Mouse (Mus musculus) heart, adult 2 months (tissue): ENCODE data around the gene Zfp57.

Source experiments
- CTCF ChIP-seq: fragments of 200-600 bp; IDR thresholded peaks from 2 replicates; pipeline ENCODE4 v1.8.1; 2022; ENCODE audit warnings: antibody characterized with exemption, mild to moderate bottlenecking, moderate library complexity
- POLR2A ChIP-seq: fragments of 200-500 bp; IDR thresholded peaks from 2 replicates; pipeline ENCODE4 v1.6.1; 2011; ENCODE audit warnings: mild to moderate bottlenecking, low read depth, low read length, control low read depth; ENCODE audit not compliant: insufficient read depth

GRCm38 (mm10) chr17:36972791-36973190 is 28.2 kb upstream of the Zfp57 start:
- TF ChIP-seq CTCF (no peak), POLR2A (no peak)
